Mouse (Mus musculus) stomach, postnatal 0 days (tissue): Measurements from ENCODE around the gene Gpr25. TPM values are rescaled to one million over a fixed set of nuclear protein-coding genes. Genes with fewer than 3 reads are reported as not detected.

Source experiments
- ATAC-seq: fragments of 200-750 bp; cut with Nextera tagmentation; 2 replicates; pipeline ENCODE4 v1.8.0; 2017; ENCODE audit not compliant: low FRiP score, low TSS enrichment
- DNase-seq: peaks from one replicate; pipeline ENCODE4 v3.0.0-alpha.2; 2016; ENCODE audit warnings: low spot score
- H3K27ac ChIP-seq: fragments of 300-500 bp; sonication (generic); replicated peaks from 2 replicates; pipeline ENCODE4 v1.5.1; 2014; ENCODE audit warnings: mild to moderate bottlenecking, control low read depth
- H3K27me3 ChIP-seq: fragments of 300-500 bp; sonication (generic); 2 replicates; pipeline ENCODE4 v1.6.1; 2014; ENCODE audit warnings: low read length; ENCODE audit not compliant: control insufficient read depth, insufficient read depth
- H3K36me3 ChIP-seq: fragments of 300-500 bp; sonication (generic); 2 replicates; pipeline ENCODE4 v1.6.1; 2014; ENCODE audit warnings: low read length, mixed read lengths; ENCODE audit not compliant: control insufficient read depth, insufficient read depth
- H3K4me1 ChIP-seq: fragments of 300-500 bp; sonication (generic); replicated peaks from 2 replicates; pipeline ENCODE4 v1.6.1; 2014; ENCODE audit warnings: antibody characterized with exemption; ENCODE audit not compliant: control insufficient read depth, insufficient read depth
- H3K4me2 ChIP-seq: fragments of 300-500 bp; sonication (generic); replicated peaks from 2 replicates; pipeline ENCODE4 v1.6.1; 2014; ENCODE audit warnings: low read depth, mild to moderate bottlenecking, control low read depth, moderate library complexity
- H3K4me3 ChIP-seq: fragments of 300-500 bp; sonication (generic); 2 replicates; pipeline ENCODE4 v1.5.1; 2014; ENCODE audit warnings: low read depth, low read length, control low read depth
- H3K9ac ChIP-seq: fragments of 300-500 bp; sonication (generic); 2 replicates; pipeline ENCODE4 v1.6.1; 2014; ENCODE audit warnings: mild to moderate bottlenecking, low read length, control low read depth, mixed read lengths
- H3K9me3 ChIP-seq: fragments of 300-500 bp; sonication (generic); 2 replicates; pipeline ENCODE4 v1.6.1; 2016; ENCODE audit warnings: low read length; ENCODE audit not compliant: control insufficient read depth
- CTCF ChIP-seq: IDR thresholded peaks from 2 replicates; pipeline ENCODE4 v1.5.1; 2016; ENCODE audit warnings: antibody characterized with exemption, low read depth, mild to moderate bottlenecking, moderate library complexity
- EP300 ChIP-seq: optimal IDR thresholded peaks from 2 replicates; pipeline ENCODE3; 2016; ENCODE audit warnings: antibody characterized with exemption
- WGBS: fragments of 180-500 bp; shearing (Covaris S2); extraction: QIAGEN DNeasy Blood & Tissue Kit; methylation state at CpG from one replicate; pipeline ENCODE4 v1.1.7; 2014; 5-methylcytosine and 5-hydroxymethylcytosine counted together
- polyA plus RNA-seq: library from polyadenylated mRNA; unstranded; fragments of >200 nt; fragmentation: Nextera tagmentation; extraction: Ambion mirVana; gene quantifications from 2 replicates; pipeline ENCODE4 v1.2.1, GENCODE M21; 2015

The Gpr25 gene
- polyA plus RNA-seq, 1 experiment from 2014 or later: not detected

- H3K4me3 ChIP-seq: no peak within 1 kb of the TSS
- H3K36me3 ChIP-seq: no peaks in the 10 kb centered on the region
- no peaks in the 10 kb centered on the region for H3K4me1 ChIP-seq
- H3K4me2 ChIP-seq: no peak within 1 kb of the TSS
- peak; percentile 58 for DNase-seq
- no peaks in the 10 kb centered on the region for H3K9me3 ChIP-seq
- ATAC-seq: peak; percentile 48; the same call in 1 of the 2 replicates
- H3K27me3 ChIP-seq: no peaks in the 10 kb centered on the region
- no peak within 1 kb of the TSS for H3K27ac ChIP-seq
- no peak within 1 kb of the TSS for H3K9ac ChIP-seq
- peak; percentile 71 for TF ChIP-seq CTCF
- no peak for TF ChIP-seq EP300
- 52% methylated on average over 3 of the region's 3 CpGs for WGBS
Observed at GRCm38 (mm10) chr1:136212803-136213202, 47.9 kb downstream of the Gpr25 start, which contains the start of gene Mroh3. Gene Mroh3, minus strand, starts transcription at chr1:136212828.

Other genes starting within 250 kb of the Gpr25 start
- gene Ascl5, start 210.1 kb downstream of the Gpr25 start, polyA plus RNA-seq: 0.18 TPM in 1 of 2 replicates, not detected in the other
- gene Cacna1s, start 208.1 kb downstream of the Gpr25 start, polyA plus RNA-seq: 0.18 TPM in 1 of 2 replicates, not detected in the other
- gene Kif21b, start 129.5 kb downstream of the Gpr25 start, polyA plus RNA-seq: 0.29 and 0.36 TPM in 2 replicates
- gene Mroh3, start 48.0 kb downstream of the Gpr25 start, polyA plus RNA-seq: 0.34 and 0.78 TPM in 2 replicates
- gene Inava, start 26.6 kb downstream of the Gpr25 start, polyA plus RNA-seq: 32.0 and 35.7 TPM in 2 replicates
- 8.9 and 9.5 TPM in 2 replicates for gene Camsap2, start 85.2 kb upstream of the Gpr25 start, polyA plus RNA-seq
- gene Ddx59, start 154.4 kb upstream of the Gpr25 start, polyA plus RNA-seq: 7.7 and 9.0 TPM in 2 replicates
- gene Kif14, start 205.5 kb upstream of the Gpr25 start, polyA plus RNA-seq: 0.63 and 1.1 TPM in 2 replicates